Mouse (Mus musculus): Measurements from ENCODE around the gene Mov10. TPM values are rescaled to one million over a fixed set of nuclear protein-coding genes. Genes with fewer than 3 reads are reported as not detected.

Gene Mov10
- polyA plus RNA-seq, 1 experiment from 2014 or later = 9.7 TPM

DNA sequence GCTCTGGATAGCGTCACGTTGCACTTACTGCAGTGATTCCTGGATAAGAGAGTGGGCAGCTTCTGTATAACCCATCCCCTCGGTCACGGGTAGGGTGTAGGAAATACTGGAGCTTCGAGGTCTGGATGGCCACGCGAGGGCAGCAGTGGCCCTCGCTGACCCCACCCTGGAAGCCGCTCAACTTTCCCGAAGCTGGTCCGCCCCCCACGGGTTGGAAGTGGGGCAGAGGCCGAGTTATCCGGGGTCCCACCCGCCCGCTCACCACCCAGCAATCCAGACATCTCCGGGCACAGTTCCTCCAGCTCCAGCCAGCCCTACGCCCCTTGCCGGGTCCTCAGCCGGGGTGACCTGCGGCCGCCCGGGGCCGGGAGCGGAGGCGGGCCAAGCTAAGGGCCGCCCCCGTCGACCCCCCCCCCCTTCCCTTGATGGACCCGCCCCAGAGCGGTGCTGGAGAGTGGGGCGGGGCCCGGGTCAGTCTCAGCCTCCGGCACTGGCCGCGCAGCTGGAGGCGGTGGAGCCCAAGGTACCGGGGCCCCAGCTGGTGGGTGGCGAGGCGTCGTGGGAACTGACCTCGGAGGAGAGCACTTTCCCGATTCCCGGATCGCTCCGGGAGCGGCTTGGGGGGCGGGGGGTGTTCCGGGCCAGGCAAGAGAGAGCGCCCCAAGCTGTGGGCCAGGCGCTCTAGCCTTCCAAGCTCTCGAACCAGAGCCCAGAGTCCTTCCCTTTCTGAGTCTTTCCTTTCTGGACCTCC lies 29.6 kb downstream of the Mov10 start:
- under 1% methylated on average over 44 of the region's 52 CpGs for WGBS
- H3K4me1 ChIP-seq = peaks cover 9% of the 10 kb centered on the region
- peak overlapping the region; percentile 97 for H3K4me2 ChIP-seq
- H3K9me3 ChIP-seq = no peaks in the 10 kb centered on the region
- no peaks in the 10 kb centered on the region for H3K36me3 ChIP-seq (replicated peaks)
- H3K4me3 ChIP-seq = peak overlapping the region; percentile 52
- H3K27me3 ChIP-seq (replicated peaks) = peaks cover 32% of the 10 kb centered on the region
- peak; percentile 77 for ATAC-seq (replicated peaks)
- H3K27ac ChIP-seq = no peak overlapping the region
- H3K9ac ChIP-seq = peak overlapping the region; percentile 46

DNA sequence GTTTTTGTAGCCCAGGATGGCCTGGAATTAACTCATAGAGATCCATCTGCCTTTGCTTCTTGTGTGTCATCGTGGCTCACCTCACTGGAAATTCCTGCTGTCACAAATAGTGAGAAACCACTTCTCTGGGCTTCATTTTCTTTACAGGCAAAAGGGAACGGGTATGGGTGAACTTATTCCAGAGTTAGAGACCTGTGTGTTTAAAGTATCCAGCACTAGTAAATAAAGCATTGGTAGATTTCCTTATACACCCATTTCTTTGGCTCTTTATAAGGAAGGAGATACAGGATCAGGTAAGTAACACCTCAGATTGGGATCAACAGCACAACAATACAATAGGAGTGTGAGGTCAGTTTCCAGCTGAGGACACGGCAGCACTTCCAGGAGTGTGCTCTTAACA lies 30.3 kb downstream of the Mov10 start, which contains the start of gene Rhoc:
TSS of gene Rhoc (plus strand) at position 301 of the 400 bp plus-strand sequence.
- no peaks in the 10 kb centered on the region for H3K36me3 ChIP-seq (replicated peaks)
- peak; percentile 4; the same call in 1 of the 2 replicates for ATAC-seq (replicated peaks)
- H3K27ac ChIP-seq = no peak within 1 kb of the TSS
- 42% methylated on average over 3 of the region's 3 CpGs for WGBS
- peak within 1 kb of the TSS; percentile 52 for H3K4me3 ChIP-seq
- H3K4me2 ChIP-seq = peak within 1 kb of the TSS; percentile 97
- no peaks in the 10 kb centered on the region for H3K9me3 ChIP-seq
- H3K4me1 ChIP-seq = peaks cover 9% of the 10 kb centered on the region
- peaks cover 39% of the 10 kb centered on the region for H3K27me3 ChIP-seq (replicated peaks)
- H3K9ac ChIP-seq = peak within 1 kb of the TSS; percentile 46

DNA sequence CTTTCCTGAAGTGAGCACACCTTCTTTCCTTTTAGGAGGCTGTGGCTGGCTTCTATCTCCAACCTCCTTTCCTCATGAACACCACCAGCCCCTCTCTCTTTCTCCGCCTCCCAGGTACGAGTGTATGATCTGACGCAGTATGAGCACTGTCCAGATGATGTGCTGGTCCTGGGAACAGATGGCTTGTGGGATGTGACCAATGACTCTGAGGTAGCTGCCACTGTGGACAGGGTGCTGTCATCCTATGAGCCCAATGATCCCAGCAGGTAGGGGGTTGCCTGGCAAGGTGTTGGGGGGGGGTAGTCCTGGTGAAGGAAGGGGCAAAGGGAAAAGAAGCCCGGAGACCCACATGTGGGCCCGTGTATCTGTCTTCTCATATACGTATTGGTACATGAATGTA lies 33.1 kb downstream of the Mov10 start:
- peaks cover 66% of the 10 kb centered on the region for H3K27me3 ChIP-seq (replicated peaks)
- H3K27ac ChIP-seq = no peak overlapping the region
- H3K9ac ChIP-seq = no peak overlapping the region
- peaks cover 29% of the 10 kb centered on the region for H3K4me1 ChIP-seq
- no peaks in the 10 kb centered on the region for H3K9me3 ChIP-seq
- H3K36me3 ChIP-seq (replicated peaks) = no peaks in the 10 kb centered on the region
- no peak for ATAC-seq (replicated peaks)
- 94% methylated on average over 6 of the region's 6 CpGs for WGBS
- no peak overlapping the region for H3K4me2 ChIP-seq
- H3K4me3 ChIP-seq = no peak overlapping the region

DNA sequence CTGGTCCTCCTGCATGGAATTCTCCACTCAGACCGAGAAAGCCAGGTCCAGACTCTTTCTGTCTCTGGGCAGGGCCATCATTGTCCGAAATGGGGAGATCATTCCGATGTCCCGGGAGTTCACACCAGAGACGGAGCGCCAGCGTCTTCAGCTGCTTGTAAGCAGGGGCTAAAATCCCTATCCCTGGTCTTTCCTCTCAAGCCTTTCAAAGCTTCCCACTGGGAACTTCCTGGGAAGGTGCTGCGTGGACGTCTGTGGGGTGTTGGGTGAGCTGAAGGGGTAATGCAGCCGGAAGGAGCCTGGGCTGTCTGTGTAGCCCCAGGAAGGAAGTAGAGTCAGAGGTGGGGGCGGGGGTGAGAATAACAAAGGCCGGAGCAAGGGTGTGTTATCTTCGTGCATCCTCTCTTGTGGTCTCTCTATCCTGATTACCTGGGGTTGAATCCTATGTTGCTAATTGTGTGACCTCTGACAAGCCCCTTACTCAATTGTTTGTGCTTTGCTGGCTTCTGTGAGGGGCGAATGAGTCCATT lies 34.3 kb downstream of the Mov10 start:
- Histone ChIP-seq H3K27me3 (replicated peaks) (peaks cover 70% of the 10 kb centered on the region), H3K9me3 (no peaks in the 10 kb centered on the region), H3K4me3 (no peak overlapping the region), H3K4me1 (peaks cover 31% of the 10 kb centered on the region), H3K9ac (no peak overlapping the region), H3K4me2 (no peak overlapping the region), H3K36me3 (replicated peaks) (no peaks in the 10 kb centered on the region), H3K27ac (no peak overlapping the region)
- WGBS = 41% methylated on average over 14 of the region's 14 CpGs
- ATAC-seq (replicated peaks) = no peak

DNA sequence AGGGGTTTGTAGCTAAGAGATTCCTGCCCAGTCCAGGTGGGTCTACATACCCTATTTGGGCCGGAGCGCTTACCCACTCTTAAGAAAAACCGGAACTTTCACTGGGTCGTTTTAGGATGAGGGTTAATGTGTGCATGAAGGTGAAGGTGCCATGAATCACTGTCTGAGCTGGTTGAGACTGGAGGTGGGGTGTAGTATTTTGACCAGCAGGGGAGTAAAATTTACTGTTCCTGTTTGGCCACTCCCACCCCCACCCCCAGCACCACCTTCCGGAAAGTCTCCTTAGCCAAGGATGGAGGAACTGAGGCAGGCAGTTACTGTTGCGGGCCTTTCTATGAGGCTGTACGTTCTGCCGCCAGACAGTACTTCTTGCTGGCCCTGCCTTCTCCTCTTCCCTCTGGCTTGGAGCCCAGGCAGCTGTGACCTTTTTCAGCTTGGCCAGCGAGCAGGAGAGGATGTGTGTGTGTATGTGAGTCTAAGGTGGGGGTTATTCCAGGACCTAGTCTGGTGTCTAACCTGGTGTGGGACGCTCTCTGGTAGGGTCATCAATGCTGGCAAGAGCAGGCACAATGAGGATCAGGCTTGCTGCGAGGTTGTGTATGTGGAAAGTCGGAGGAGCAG lies 36.2 kb downstream of the Mov10 start:
- Histone ChIP-seq H3K4me2 (peak overlapping the region; percentile 79; the same call in 1 of the 2 replicates), H3K9me3 (no peaks in the 10 kb centered on the region), H3K36me3 (replicated peaks) (no peaks in the 10 kb centered on the region), H3K27me3 (replicated peaks) (peaks cover 75% of the 10 kb centered on the region), H3K9ac (no peak overlapping the region), H3K27ac (no peak overlapping the region), H3K4me1 (peaks cover 25% of the 10 kb centered on the region), H3K4me3 (no peak overlapping the region)
- 0 out of 2 replicates have a peak, but pooled peaks have one; percentile 3 for ATAC-seq (replicated peaks)
- WGBS = 16% methylated on average over 12 of the region's 12 CpGs

DNA sequence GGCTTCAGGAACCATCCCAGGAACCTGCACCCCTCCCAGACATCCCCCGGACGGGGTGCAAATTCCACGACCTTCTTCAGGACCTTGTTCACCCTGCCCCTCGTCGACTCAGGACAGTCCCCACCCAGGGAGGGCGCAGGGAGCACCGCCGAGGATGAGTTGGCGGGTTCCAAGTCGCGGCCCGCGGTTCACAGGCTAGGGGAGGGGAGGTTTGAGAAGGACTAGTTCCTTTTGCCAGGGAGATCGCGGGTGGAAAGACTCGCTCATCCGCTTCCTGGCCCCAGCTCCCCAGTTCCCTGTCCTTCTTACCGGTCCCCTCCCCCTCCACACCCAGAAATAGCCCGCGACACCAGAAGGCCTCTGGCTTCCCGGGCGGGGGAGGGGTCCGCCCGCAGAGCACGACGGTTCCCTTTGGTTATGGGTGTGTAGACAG lies 36.9 kb downstream of the Mov10 start, which contains the start of gene Fam19a3:
TSS of gene Fam19a3 (minus strand) at position 370 of the 433 bp plus-strand sequence.
- H3K36me3 ChIP-seq (replicated peaks) = no peaks in the 10 kb centered on the region
- H3K4me2 ChIP-seq = peak within 1 kb of the TSS; percentile 79
- H3K4me3 ChIP-seq = peak within 1 kb of the TSS; percentile 39
- H3K9me3 ChIP-seq = no peaks in the 10 kb centered on the region
- H3K27ac ChIP-seq = no peak within 1 kb of the TSS
- 0 out of 2 replicates have a peak within 1 kb of the TSS, but pooled peaks have one; percentile 11 for H3K9ac ChIP-seq
- ATAC-seq (replicated peaks) = 0 out of 2 replicates have a peak, but pooled peaks have one; percentile 18
- under 1% methylated on average over 26 of the region's 26 CpGs for WGBS
- H3K27me3 ChIP-seq (replicated peaks) = peaks cover 82% of the 10 kb centered on the region
- peaks cover 28% of the 10 kb centered on the region for H3K4me1 ChIP-seq

DNA sequence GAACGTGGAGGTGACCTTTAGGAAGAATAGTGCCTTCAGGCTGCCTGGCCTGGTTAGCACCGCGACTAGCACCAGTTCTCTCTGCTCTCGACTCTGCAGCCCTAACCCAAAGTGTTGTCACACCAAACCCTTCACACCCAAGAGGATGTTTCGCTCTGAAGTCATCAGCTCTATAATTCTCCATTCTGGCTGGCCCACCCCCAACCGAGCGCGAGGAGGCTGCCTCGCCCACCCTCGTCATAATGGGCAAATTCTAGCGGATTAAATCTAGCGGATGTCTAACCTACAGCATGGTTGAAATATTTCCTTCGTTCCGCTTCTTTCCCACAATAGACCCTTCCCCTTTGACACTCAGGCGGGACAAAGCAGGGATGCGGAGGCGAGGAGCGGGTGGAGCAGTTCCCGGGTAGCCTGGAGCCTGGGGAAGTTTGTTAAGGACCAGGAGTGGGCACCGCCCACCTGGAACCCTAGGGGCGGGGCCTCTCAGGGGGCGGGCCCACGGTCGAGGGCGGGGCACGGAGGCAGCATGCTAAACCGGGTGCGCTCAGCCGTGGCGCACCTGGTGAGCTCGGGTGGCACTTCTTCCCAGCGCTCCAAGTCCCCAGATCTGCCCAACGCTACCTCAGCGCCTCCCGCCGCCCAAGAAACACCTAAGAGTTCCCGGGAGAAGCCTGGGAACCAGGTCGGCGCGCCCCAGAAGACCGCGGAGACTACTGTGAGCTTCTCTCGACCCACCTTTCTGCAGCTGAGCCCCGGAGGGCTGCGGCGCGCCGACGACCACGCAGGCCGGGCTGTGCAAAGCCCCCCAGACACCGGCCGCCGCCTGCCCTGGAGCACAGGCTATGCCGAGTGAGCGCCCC lies 37.6 kb downstream of the Mov10 start, which contains the start of gene Ppm1j:
TSS of gene Ppm1j (plus strand) at position 496 of the 860 bp plus-strand sequence.
- H3K27ac ChIP-seq = no peak within 1 kb of the TSS
- 0 out of 2 replicates have a peak within 1 kb of the TSS, but pooled peaks have one; percentile 11 for H3K9ac ChIP-seq
- H3K27me3 ChIP-seq (replicated peaks) = peaks cover 89% of the 10 kb centered on the region
- under 1% methylated on average over 56 of the region's 56 CpGs for WGBS
- peaks cover 28% of the 10 kb centered on the region for H3K4me1 ChIP-seq
- H3K36me3 ChIP-seq (replicated peaks) = no peaks in the 10 kb centered on the region
- H3K4me2 ChIP-seq = peak within 1 kb of the TSS; percentile 79
- peak; percentile 30; the same call in 1 of the 2 replicates for ATAC-seq (replicated peaks)
- H3K9me3 ChIP-seq = no peaks in the 10 kb centered on the region
- H3K4me3 ChIP-seq = peak within 1 kb of the TSS; percentile 39

DNA sequence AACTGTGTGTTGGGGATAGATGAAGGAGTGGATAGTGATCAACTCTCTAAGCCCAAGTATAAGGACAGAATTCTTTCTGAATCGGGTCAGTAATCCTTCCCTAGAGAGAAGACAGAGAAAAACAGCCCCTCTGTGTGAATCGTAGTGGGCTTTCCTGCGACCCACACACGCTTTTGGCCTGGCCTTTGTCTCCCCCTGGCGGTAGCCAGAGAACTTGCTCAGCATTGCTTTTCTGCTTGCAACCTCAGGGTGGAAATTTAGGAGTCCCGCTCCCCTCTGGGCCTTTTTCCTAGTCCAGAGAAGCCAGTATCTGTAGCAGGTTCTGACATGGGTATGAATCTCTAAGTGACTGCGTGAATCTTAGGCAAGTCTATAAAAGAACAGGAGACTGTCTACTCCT lies 38.4 kb downstream of the Mov10 start:
- Histone ChIP-seq H3K4me3 (no peak overlapping the region), H3K27me3 (replicated peaks) (peaks cover 92% of the 10 kb centered on the region), H3K4me2 (no peak overlapping the region), H3K4me1 (peaks cover 28% of the 10 kb centered on the region), H3K36me3 (replicated peaks) (no peaks in the 10 kb centered on the region), H3K27ac (no peak overlapping the region), H3K9me3 (no peaks in the 10 kb centered on the region), H3K9ac (no peak overlapping the region)
- WGBS = 1% methylated on average over 7 of the region's 7 CpGs
- ATAC-seq (replicated peaks) = no peak

DNA sequence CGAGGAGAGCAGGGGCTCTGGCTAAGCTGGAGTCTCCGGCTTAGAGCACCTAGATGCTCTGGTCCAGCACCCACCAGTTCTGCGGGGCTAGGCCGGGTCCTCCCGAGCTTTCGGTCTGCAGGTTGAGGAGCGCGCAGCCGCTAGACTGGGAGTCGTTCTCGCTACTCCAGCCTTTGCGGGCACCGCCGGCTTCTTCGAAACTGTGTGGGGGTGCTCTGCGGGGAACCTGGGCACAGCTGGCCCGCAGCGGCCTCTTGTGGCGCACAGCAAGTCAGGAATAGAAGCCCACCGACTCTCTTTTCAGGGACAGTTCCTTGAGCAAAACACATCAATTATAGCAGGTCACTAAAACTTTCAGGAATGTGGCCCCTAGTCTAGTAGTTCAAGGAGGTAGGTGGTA lies 41.0 kb downstream of the Mov10 start:
- no peaks in the 10 kb centered on the region for H3K9me3 ChIP-seq
- H3K36me3 ChIP-seq (replicated peaks) = no peaks in the 10 kb centered on the region
- peak overlapping the region; percentile 35 for H3K4me3 ChIP-seq
- H3K4me1 ChIP-seq = peaks cover 28% of the 10 kb centered on the region
- H3K9ac ChIP-seq = peak overlapping the region; percentile 33
- ATAC-seq (replicated peaks) = peak; percentile 37
- H3K4me2 ChIP-seq = peak overlapping the region; percentile 70
- peaks cover 67% of the 10 kb centered on the region for H3K27me3 ChIP-seq (replicated peaks)
- H3K27ac ChIP-seq = no peak overlapping the region
- WGBS = under 1% methylated on average over 20 of the region's 20 CpGs

DNA sequence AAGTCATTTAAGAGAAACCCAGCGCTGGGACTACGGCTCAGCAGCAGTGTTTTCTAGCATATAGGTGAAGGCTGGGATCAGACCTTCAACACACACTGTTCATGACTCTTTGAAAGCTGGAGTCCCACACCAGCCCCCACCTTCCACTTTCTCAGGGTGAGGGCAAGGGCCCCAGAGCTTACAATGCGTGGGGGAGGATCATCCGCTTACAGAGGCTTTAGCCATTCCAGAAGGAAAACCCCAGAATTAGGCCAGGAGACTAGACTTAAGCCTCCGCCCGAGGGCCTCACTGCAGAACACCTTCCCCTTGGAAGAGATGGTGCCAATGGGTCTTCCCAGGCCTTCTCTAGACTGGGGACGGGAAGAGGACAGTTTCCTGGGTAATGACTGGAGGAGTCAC lies 45.1 kb downstream of the Mov10 start:
- no peak for ATAC-seq (replicated peaks)
- 70% methylated on average over 7 of the region's 7 CpGs for WGBS
- no peak overlapping the region for H3K27ac ChIP-seq

DNA sequence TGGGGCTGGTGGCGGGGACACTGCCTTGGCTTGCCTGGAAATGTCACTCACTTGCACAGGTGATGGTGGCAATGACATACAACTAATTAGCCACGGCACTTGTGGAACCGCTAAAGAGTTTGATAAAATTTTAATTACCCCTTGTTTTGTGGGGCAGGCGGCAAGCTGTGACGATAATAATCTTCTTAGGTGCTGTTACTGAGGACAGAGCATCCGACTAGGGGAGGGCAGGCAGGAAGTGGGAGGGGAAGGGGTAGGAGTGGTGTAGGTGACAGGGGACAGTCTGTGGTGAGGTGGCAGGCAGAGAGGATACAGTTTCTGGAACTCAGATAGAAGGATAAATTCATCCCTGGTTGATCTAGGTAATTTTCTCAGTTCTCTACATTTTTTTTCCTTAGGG lies 46.9 kb downstream of the Mov10 start:
- H3K9ac ChIP-seq = no peak overlapping the region
- H3K4me3 ChIP-seq = no peak overlapping the region
- ATAC-seq (replicated peaks) = no peak
- 64% methylated on average over 6 of the region's 6 CpGs for WGBS
- no peaks in the 10 kb centered on the region for H3K4me1 ChIP-seq
- no peaks in the 10 kb centered on the region for H3K36me3 ChIP-seq (replicated peaks)
- H3K9me3 ChIP-seq = no peaks in the 10 kb centered on the region
- peaks cover 10% of the 10 kb centered on the region for H3K27me3 ChIP-seq (replicated peaks)
- no peak overlapping the region for H3K27ac ChIP-seq
- H3K4me2 ChIP-seq = no peak overlapping the region

More for the DNA sequence above, 45.1 kb downstream of the Mov10 start:
- Histone ChIP-seq H3K4me3 (no peak overlapping the region), H3K4me1 (peaks cover 5% of the 10 kb centered on the region), H3K36me3 (replicated peaks) (no peaks in the 10 kb centered on the region), H3K9ac (no peak overlapping the region), H3K4me2 (no peak overlapping the region), H3K9me3 (no peaks in the 10 kb centered on the region), H3K27me3 (replicated peaks) (peaks cover 28% of the 10 kb centered on the region)
